Mouse (Mus musculus) embryonic facial prominence, embryonic 14.5 days (tissue): ENCODE data around the gene Chst8. TPM values are rescaled to one million over a fixed set of nuclear protein-coding genes. Genes with fewer than 3 reads are reported as not detected.

Source experiments
- ATAC-seq: fragments of 200-750 bp; cut with Nextera tagmentation; 2 replicates; pipeline ENCODE4 v1.8.0; 2017; ENCODE audit warnings: low read depth, moderate number of reproducible peaks, moderate TSS enrichment
- DNase-seq: peaks from one replicate; pipeline ENCODE4 v3.0.0-alpha.2; 2015; ENCODE audit warnings: low spot score
- H3K27ac ChIP-seq: fragments of 300-500 bp; sonication (generic); replicated peaks from 2 replicates; pipeline ENCODE4 v1.5.1; 2014; ENCODE audit warnings: low read depth, mild to moderate bottlenecking, low read length, moderate library complexity
- H3K27me3 ChIP-seq: fragments of 300-500 bp; sonication (generic); replicated peaks from 2 replicates; pipeline ENCODE4 v1.6.1; 2014; ENCODE audit warnings: low read length; ENCODE audit not compliant: control insufficient read depth, insufficient read depth
- H3K36me3 ChIP-seq: fragments of 300-500 bp; sonication (generic); 2 replicates; pipeline ENCODE4 v1.6.1; 2014; ENCODE audit warnings: low read length, mixed read lengths; ENCODE audit not compliant: control insufficient read depth, insufficient read depth
- H3K4me1 ChIP-seq: fragments of 300-500 bp; sonication (generic); 2 replicates; pipeline ENCODE4 v1.6.1; 2014; ENCODE audit warnings: antibody characterized with exemption, low read length; ENCODE audit not compliant: control insufficient read depth, insufficient read depth
- H3K4me2 ChIP-seq: fragments of 300-500 bp; sonication (generic); 2 replicates; pipeline ENCODE4 v1.6.1; 2014; ENCODE audit warnings: low read depth, mild to moderate bottlenecking, low read length, moderate library complexity, mixed read lengths
- H3K4me3 ChIP-seq: fragments of 300-500 bp; sonication (generic); 2 replicates; pipeline ENCODE4 v1.5.1; 2014; ENCODE audit warnings: low read depth, mild to moderate bottlenecking, low read length
- H3K9ac ChIP-seq: fragments of 300-500 bp; sonication (generic); 2 replicates; pipeline ENCODE4 v1.6.1; 2014; ENCODE audit warnings: low read depth, mild to moderate bottlenecking, low read length, moderate library complexity, mixed read lengths
- H3K9me3 ChIP-seq: fragments of 300-500 bp; sonication (generic); 2 replicates; pipeline ENCODE4 v1.6.1; 2016; ENCODE audit warnings: low read length; ENCODE audit not compliant: control insufficient read depth
- WGBS: fragments of 180-500 bp; shearing (Covaris S2); extraction: QIAGEN DNeasy Blood & Tissue Kit; methylation state at CpG from one replicate; pipeline ENCODE4 v1.1.7; 2014; 5-methylcytosine and 5-hydroxymethylcytosine counted together
- polyA plus RNA-seq: library from polyadenylated mRNA; unstranded; fragments of >200 nt; fragmentation: Nextera tagmentation; extraction: Ambion mirVana; gene quantifications from 2 replicates; pipeline ENCODE4 v1.2.1, GENCODE M21; 2014

The Chst8 gene
- polyA plus RNA-seq, 1 experiment from 2014 or later, result 5.3 TPM

- 86% methylated on average over 10 of the region's 10 CpGs for WGBS
- H3K9ac ChIP-seq, result no peak overlapping the region
Measured at GRCm38 (mm10) chr7:34632966-34633742, 179.4 kb downstream of the Chst8 start.

DNA sequence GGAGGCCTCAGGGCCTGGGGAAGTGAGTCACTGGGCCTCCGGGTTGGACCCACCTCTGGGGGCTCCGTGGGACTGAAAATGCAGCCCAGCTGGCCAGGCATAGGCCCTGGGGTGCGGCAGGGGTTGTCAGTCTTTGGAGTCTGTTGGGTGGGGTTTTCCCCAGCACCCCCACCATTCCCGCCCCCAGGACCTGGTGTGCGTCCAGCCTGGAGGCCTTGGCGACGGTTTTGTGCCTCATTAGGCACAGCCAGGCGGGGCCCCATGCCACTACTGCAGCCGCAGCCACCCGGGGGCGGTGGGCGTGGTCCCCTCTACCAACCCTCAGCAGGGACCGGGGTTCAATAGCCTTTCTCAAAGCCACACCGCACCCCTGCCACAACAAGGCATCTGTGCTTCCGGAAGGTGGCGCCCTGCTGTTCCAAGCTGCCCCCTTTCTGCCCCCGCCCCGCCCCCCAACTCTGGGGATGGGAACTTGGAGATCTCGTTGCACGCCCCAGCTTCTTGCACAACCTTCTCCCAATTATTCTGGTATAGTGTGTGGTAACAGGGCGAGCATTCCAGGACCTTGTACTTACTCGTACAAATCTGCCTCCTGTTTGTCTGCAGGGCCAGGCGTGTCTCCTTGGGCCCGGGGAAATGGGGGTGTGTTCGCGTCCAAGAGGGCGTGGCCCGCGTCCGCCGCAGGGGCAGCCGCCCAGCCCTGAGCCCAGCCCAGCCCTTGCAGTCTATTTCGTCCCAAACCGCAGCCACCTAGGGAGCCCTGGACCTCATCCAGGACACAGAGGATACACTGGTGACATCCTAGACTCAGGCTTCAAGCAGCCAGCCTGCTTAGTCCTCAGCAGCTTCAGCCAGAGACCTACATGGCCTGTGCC, 182.1 kb downstream of the Chst8 start:
- ATAC-seq, result peak; percentile 87
- Histone ChIP-seq H3K27me3 (no peaks in the 10 kb centered on the region), H3K36me3 (no peaks in the 10 kb centered on the region), H3K9ac (peak overlapping the region; percentile 64), H3K4me1 (peaks cover 16% of the 10 kb centered on the region), H3K4me3 (peak overlapping the region; percentile 35), H3K27ac (peak overlapping the region; percentile 82), H3K4me2 (peak overlapping the region; percentile 58), H3K9me3 (no peaks in the 10 kb centered on the region)
- WGBS, result under 1% methylated on average over 28 of the region's 34 CpGs
- peak; percentile 92 for DNase-seq

More at GRCm38 (mm10) chr7:34632966-34633742, 179.4 kb downstream of the Chst8 start:
- Histone ChIP-seq H3K9me3 (no peaks in the 10 kb centered on the region), H3K27me3 (no peaks in the 10 kb centered on the region), H3K27ac (no peak overlapping the region), H3K36me3 (no peaks in the 10 kb centered on the region), H3K4me2 (no peak overlapping the region), H3K4me3 (no peak overlapping the region), H3K4me1 (peaks cover 16% of the 10 kb centered on the region)
- DNase-seq, result no peak
- ATAC-seq, result no peak

GRCm38 (mm10) chr7:34629702-34630210, 182.8 kb downstream of the Chst8 start:
- Histone ChIP-seq H3K27ac (peak overlapping the region; percentile 82), H3K36me3 (no peaks in the 10 kb centered on the region), H3K9me3 (no peaks in the 10 kb centered on the region), H3K27me3 (no peaks in the 10 kb centered on the region), H3K9ac (peak overlapping the region; percentile 64), H3K4me2 (peak overlapping the region; percentile 58), H3K4me1 (peaks cover 16% of the 10 kb centered on the region), H3K4me3 (peak overlapping the region; percentile 35)
- DNase-seq (no peak), ATAC-seq (no peak; the same call in 1 of the 2 replicates)
- 39% methylated on average over 8 of the region's 8 CpGs for WGBS

Other genes with a start within 250 kb of the Chst8 start
- gene Kctd15, start 156.0 kb downstream of the Chst8 start, polyA plus RNA-seq, result 13.7 and 15.7 TPM in 2 replicates
- gene Pepd, start 99.7 kb upstream of the Chst8 start, polyA plus RNA-seq, result 72.3 and 83.0 TPM in 2 replicates
- 39.3 and 44.3 TPM in 2 replicates for gene Cebpg, start 243.9 kb upstream of the Chst8 start, polyA plus RNA-seq